In the genomic region with DNA sequence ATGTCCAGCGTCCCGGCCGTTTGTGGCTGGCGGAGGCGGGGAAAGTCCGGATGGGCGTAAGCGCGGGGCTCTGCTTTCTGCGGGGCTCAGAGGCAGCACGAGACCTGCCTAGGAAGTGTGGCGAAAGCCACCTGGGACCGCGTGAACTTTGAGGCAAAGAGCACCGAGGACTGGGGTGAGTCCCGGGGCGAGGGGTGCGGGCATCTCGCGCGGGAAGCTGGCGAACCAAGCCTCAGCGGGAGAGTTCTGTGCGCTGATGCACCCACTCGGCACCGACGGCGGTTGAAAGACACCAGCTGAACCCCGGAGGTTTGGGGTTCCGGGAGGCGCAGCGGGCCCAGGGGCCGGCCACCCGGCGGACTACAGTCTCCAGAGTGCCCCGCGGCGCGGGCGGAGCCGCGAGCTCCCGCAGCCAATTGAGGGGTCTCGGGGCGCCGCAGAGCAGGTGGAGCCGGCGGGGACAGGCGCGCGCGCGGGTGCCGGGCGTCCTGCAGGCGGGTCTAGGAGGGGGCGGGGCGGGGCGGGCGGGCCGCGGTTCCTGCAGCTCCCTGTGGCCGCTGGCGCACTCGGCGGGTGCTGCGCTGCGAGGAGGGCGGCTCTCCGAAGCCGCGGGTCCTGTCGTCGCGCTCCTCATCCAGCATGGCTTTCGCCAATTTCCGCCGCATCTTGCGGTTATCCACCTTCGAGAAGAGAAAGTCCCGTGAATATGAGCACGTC, we compare ENCODE assay signal across 8 mouse cellular contexts. TPM values are rescaled to one million over a fixed set of nuclear protein-coding genes. Genes with fewer than 3 reads are reported as not detected.
DNase-seq lines count a peak whose midpoint lies in the region; ATAC-seq and TF ChIP-seq lines count a peak whose summit lies in the region.

A gene (plus strand): TSS at position 541 of the 717 bp plus-strand sequence.

- H3K27me3 ChIP-seq in embryonic facial prominence, embryonic 11.5 days (ENCODE audit: control insufficient read depth, insufficient read depth, low read length): 0 out of 2 replicates have a peak, but pooled peaks cover 2% of the 10 kb centered on the region
- H3K27me3 ChIP-seq in heart, adult 2 months (ENCODE audit: control insufficient read depth, insufficient read depth, low read length): no peaks in the 10 kb centered on the region
- H3K27me3 ChIP-seq in limb, embryonic 12.5 days: peaks cover 43% of the 10 kb centered on the region
- H3K27me3 ChIP-seq in midbrain, embryonic 14.5 days (ENCODE audit: control insufficient read depth, insufficient read depth, low read length): peaks cover 19% of the 10 kb centered on the region; the same call in 1 of the 2 replicates

- H3K4me2 ChIP-seq in embryonic facial prominence, embryonic 11.5 days (ENCODE audit: low read depth, low read length): peak within 1 kb of the TSS; percentile 98
- H3K4me2 ChIP-seq in limb, embryonic 12.5 days: peak within 1 kb of the TSS; percentile 97
- H3K4me2 ChIP-seq in midbrain, embryonic 14.5 days (ENCODE audit: low read length): peak within 1 kb of the TSS; percentile 89

- peak within 1 kb of the TSS; percentile 59 for H3K4me3 ChIP-seq in embryonic facial prominence, embryonic 11.5 days (ENCODE audit: low read depth, low read length)
- peak within 1 kb of the TSS; percentile 74 for H3K4me3 ChIP-seq in heart, adult 2 months
- H3K4me3 ChIP-seq in limb, embryonic 12.5 days (replicated peaks): peak within 1 kb of the TSS; percentile 71
- H3K4me3 ChIP-seq in midbrain, embryonic 14.5 days (replicated peaks; ENCODE audit: low read depth, low read length): peak within 1 kb of the TSS; percentile 60

- peak within 1 kb of the TSS; percentile 38 for H3K9ac ChIP-seq in embryonic facial prominence, embryonic 11.5 days (replicated peaks; ENCODE audit: low read length)
- peak within 1 kb of the TSS; percentile 81 for H3K9ac ChIP-seq in heart, adult 2 months (ENCODE audit: low read depth, low read length)
- H3K9ac ChIP-seq in limb, embryonic 12.5 days (replicated peaks): peak within 1 kb of the TSS; percentile 67
- H3K9ac ChIP-seq in midbrain, embryonic 14.5 days (replicated peaks; ENCODE audit: low read length): peak within 1 kb of the TSS; percentile 66

- no peak within 1 kb of the TSS for H3K27ac ChIP-seq in embryonic facial prominence, embryonic 11.5 days (replicated peaks; ENCODE audit: low read depth, low read length)
- peak within 1 kb of the TSS; percentile 89 for H3K27ac ChIP-seq in heart, adult 2 months
- no peak within 1 kb of the TSS for H3K27ac ChIP-seq in limb, embryonic 12.5 days
- no peak within 1 kb of the TSS for H3K27ac ChIP-seq in midbrain, embryonic 14.5 days (replicated peaks; ENCODE audit: low read depth, low read length)

- no peak for TF ChIP-seq EP300 in heart, adult 2 months (IDR thresholded peaks at IDR 0.05; ENCODE audit: insufficient read depth, low read depth, low read length)

- no peaks in the 10 kb centered on the region for H3K9me3 ChIP-seq in embryonic facial prominence, embryonic 11.5 days (replicated peaks; ENCODE audit: control insufficient read depth, low read length)
- H3K9me3 ChIP-seq in limb, embryonic 12.5 days: no peaks in the 10 kb centered on the region
- no peaks in the 10 kb centered on the region for H3K9me3 ChIP-seq in midbrain, embryonic 14.5 days (ENCODE audit: control insufficient read depth, low read length)

- no peaks in the 10 kb centered on the region for H3K36me3 ChIP-seq in embryonic facial prominence, embryonic 11.5 days (replicated peaks; ENCODE audit: control insufficient read depth, insufficient read depth, low read depth, low read length)
- no peaks in the 10 kb centered on the region for H3K36me3 ChIP-seq in heart, adult 2 months (ENCODE audit: control insufficient read depth, insufficient read depth, low read length)
- no peaks in the 10 kb centered on the region for H3K36me3 ChIP-seq in limb, embryonic 12.5 days
- H3K36me3 ChIP-seq in midbrain, embryonic 14.5 days (ENCODE audit: control insufficient read depth, insufficient read depth, low read length): 0 out of 2 replicates have a peak, but pooled peaks cover 4% of the 10 kb centered on the region

- WGBS in embryonic facial prominence, embryonic 11.5 days: under 1% methylated on average over 78 of the region's 82 CpGs
- WGBS in heart, adult 2 months: under 1% methylated on average over 62 of the region's 82 CpGs
- WGBS in limb, embryonic 12.5 days: under 1% methylated on average over 78 of the region's 82 CpGs
- WGBS in midbrain, embryonic 14.5 days: under 1% methylated on average over 78 of the region's 82 CpGs

- TF ChIP-seq CTCF in heart, adult 2 months (IDR thresholded peaks at IDR 0.05): peak; percentile 38

- intact Hi-C loops in heart, adult 2 months (cut with DNase I): loop anchor here (2.0 to 5.0 kb wide), 2 partner anchors 78 to 174 kb away; a partner anchor contains a TSS

- H3K4me1 ChIP-seq in embryonic facial prominence, embryonic 11.5 days (ENCODE audit: control insufficient read depth, insufficient read depth, low read length): no peaks in the 10 kb centered on the region; the same call in none of the 2 replicates
- H3K4me1 ChIP-seq in heart, adult 2 months (ENCODE audit: control insufficient read depth, insufficient read depth, low read length): peaks cover 6% of the 10 kb centered on the region
- H3K4me1 ChIP-seq in limb, embryonic 12.5 days (replicated peaks): peaks cover 14% of the 10 kb centered on the region; the same call in 1 of the 2 replicates
- 0 out of 2 replicates have a peak, but pooled peaks cover 10% of the 10 kb centered on the region for H3K4me1 ChIP-seq in midbrain, embryonic 14.5 days (ENCODE audit: control insufficient read depth, insufficient read depth, low read length)

- TF ChIP-seq POLR2A in heart, adult 2 months (IDR thresholded peaks at IDR 0.05; ENCODE audit: insufficient read depth, low read depth, low read length): peak; percentile 88

- peak; percentile 89 for ATAC-seq in embryonic facial prominence, embryonic 11.5 days (replicated peaks; ENCODE audit: insufficient number of reproducible peaks, low FRiP score, low TSS enrichment, low read depth)
- peak; percentile 93 for ATAC-seq in limb, embryonic 12.5 days (ENCODE audit: insufficient number of reproducible peaks, insufficient read depth, low FRiP score, low TSS enrichment, low read depth)
- peak; percentile 91 for ATAC-seq in midbrain, embryonic 14.5 days (ENCODE audit: low FRiP score, low TSS enrichment)

- no peaks in the 10 kb centered on the region for H3K79me2 ChIP-seq in heart, adult 2 months (replicated peaks; ENCODE audit: control insufficient read depth, insufficient read depth, low read length)

- peak; percentile 90 for DNase-seq in 3134 (ENCODE audit: extremely low read depth, insufficient read length, low spot score)
- peak; percentile 95 for DNase-seq in adrenal gland, postnatal 25 days
- DNase-seq in embryonic facial prominence, embryonic 11.5 days (ENCODE audit: low spot score): peak; percentile 88
- peak; percentile 92 to 96 for DNase-seq in heart, adult 2 months
- peak; percentile 89 to 90 for DNase-seq in kidney, adult 8-10 months
- peak; percentile 92 for DNase-seq in midbrain, embryonic 14.5 days
- peak; percentile 70 for DNase-seq in spleen, adult 12 weeks (ENCODE audit: low spot score)

RNA-seq across cellular contexts. Expression of the gene that starts here (rescaled TPM):
- total RNA-seq in adrenal gland, postnatal 25 days (2021): 10.3 TPM in 2 replicates
- polyA plus RNA-seq in embryonic facial prominence, embryonic 11.5 days (2014; fragmentation: Nextera tagmentation; extraction: Ambion mirVana): 1.4 and 1.7 TPM in 2 replicates
- 10 to 100 TPM in 1 of 2 experiments, 1 to 10 TPM in 1; 9.2 to 10.1 TPM for total RNA-seq in heart, adult 2 months (2021)
- polyA plus RNA-seq in heart, adult 2 months (2012; rRNA removed): 8.4 and 9.8 TPM in 2 replicates
- 2.4 and 2.6 TPM in 2 replicates for polyA plus RNA-seq in limb, embryonic 12.5 days (2016; fragmentation: Nextera tagmentation; extraction: Ambion mirVana)
- 1.4 and 1.6 TPM in 2 replicates for polyA plus RNA-seq in midbrain, embryonic 14.5 days (2014; fragmentation: Nextera tagmentation; extraction: Ambion mirVana)
